Mouse (Mus musculus) lung, postnatal 14 days (tissue): Measurements from ENCODE around the gene Vmn1r65.
"Not testable (repeated sequence)": the region's sequence is repeated elsewhere in the genome, so short reads cannot be mapped to it uniquely, and the experiment has no call there.

Experiments
- DNase-seq: peaks from one replicate; pipeline ENCODE4 v3.0.0; 2021

Gene Vmn1r65

GRCm38 (mm10) chr7:6010910-6011309 is at the start of gene Vmn1r65:
TSS of gene Vmn1r65 (minus strand) at chr7:6011010.
- DNase-seq, result no peak

GRCm38 (mm10) chr7:6044861-6045260 is 34.1 kb upstream of the Vmn1r65 start, which contains the start of gene Nlrp4c:
TSS of gene Nlrp4c (plus strand) at chr7:6045161.
- no peak for DNase-seq

DNA sequence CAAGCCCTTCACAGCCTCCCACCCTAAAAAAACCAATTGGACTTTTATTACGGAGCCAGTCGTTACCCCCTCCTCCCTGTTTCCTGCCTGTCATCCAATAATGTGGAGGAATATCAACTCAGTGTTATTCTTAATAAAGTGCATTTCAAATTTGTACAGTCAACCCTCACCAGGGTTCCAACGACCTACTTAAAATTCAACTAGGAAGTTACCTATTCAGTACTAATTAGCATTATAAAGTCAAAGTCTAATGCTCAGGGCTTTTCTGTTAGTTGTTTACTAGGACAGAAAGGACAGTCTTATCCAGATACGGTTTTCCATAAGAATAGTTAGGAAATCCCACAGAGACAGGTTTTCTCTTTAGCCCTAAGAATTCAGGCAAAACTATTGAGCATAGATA is 28.4 kb downstream of the Vmn1r65 start:
- not testable (repeated sequence) for DNase-seq

GRCm38 (mm10) chr7:5972546-5972945 is 38.3 kb downstream of the Vmn1r65 start:
- not testable (repeated sequence) for DNase-seq
